In the genomic region with DNA sequence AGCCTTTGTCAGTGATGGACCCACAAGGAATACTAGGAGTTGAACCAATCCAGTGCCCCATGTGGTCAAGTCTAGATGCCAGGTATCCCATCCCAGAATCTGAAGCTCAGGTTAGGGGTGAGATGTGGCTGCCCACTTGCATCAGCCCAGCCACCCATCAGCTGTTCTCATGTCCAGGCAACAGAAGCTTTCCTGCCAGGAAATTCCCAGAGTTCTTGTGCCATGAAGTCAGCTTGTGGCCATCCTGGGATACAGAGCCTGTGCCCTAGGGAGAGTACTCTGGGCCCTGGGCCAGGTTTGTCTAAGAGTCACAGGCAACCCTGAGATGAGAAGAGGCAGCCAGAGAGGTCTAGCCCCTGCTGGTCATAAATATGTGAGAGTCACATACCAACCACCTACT, we compare ENCODE assay signal across 10 mouse cellular contexts. TPM values are rescaled to one million over a fixed set of nuclear protein-coding genes. Genes with fewer than 3 reads are reported as not detected.
DNase-seq lines count a peak whose midpoint lies in the region; ATAC-seq and TF ChIP-seq lines count a peak whose summit lies in the region.
"Had no signal": no experiment of that assay in that cellular context is flagged by ENCODE, and none has a peak within 500 bp of the region (broad histone marks: within the 10 kb centered on the region; RNA-seq: fewer than 3 reads in every experiment).

No protein-coding gene starts in this region.

- DNase-seq in fibroblast of lung, adult 2 months (ENCODE audit: low read depth) = peak; percentile 61
- peak; percentile 84 for DNase-seq in lung, postnatal 36 days
- DNase-seq in thymus, adult 2 months = no peak
- no peak for DNase-seq in layer of hippocampus, adult 2 months (ENCODE audit: low spot score in 2 of 2)
- DNase-seq in left cerebral cortex, postnatal 4 days = no peak
- DNase-seq: right cerebral cortex, postnatal 25 days had no signal

- H3K9ac ChIP-seq in intestine, embryonic 15.5 days = no peak overlapping the region

- H3K4me1 ChIP-seq in megakaryocyte, embryonic 14.5 days = peaks cover 85% of the 10 kb centered on the region
- H3K4me1 ChIP-seq in intestine, embryonic 15.5 days (replicated peaks) = peaks cover 25% of the 10 kb centered on the region
- H3K4me1 ChIP-seq in thymus, adult 2 months (replicated peaks; ENCODE audit: control insufficient read depth, insufficient read depth, low read length) = peaks cover 9% of the 10 kb centered on the region; the same call in 1 of the 2 replicates

- H3K4me2 ChIP-seq in intestine, embryonic 15.5 days (replicated peaks) = 0 out of 2 replicates have a peak overlapping the region, but pooled peaks have one; percentile 0
- H3K4me2 ChIP-seq: midbrain, embryonic 11.5 days had no signal

- peak overlapping the region; percentile 95 for H3K4me3 ChIP-seq in megakaryocyte, embryonic 14.5 days (replicated peaks)
- no peak overlapping the region for H3K4me3 ChIP-seq in intestine, embryonic 15.5 days (replicated peaks)
- H3K4me3 ChIP-seq in thymus, adult 2 months (ENCODE audit: control insufficient read depth, insufficient read depth, low read length) = no peak overlapping the region
- no peak overlapping the region for H3K4me3 ChIP-seq in layer of hippocampus, adult 2 months

- H3K27me3 ChIP-seq in megakaryocyte, embryonic 14.5 days (replicated peaks) = peaks cover 48% of the 10 kb centered on the region
- no peaks in the 10 kb centered on the region for H3K27me3 ChIP-seq in intestine, embryonic 15.5 days (replicated peaks)
- H3K27me3 ChIP-seq in thymus, adult 2 months (ENCODE audit: control insufficient read depth, insufficient read depth, low read length) = no peaks in the 10 kb centered on the region; the same call in 1 of the 2 replicates

- intact Hi-C loops in left cerebral cortex, postnatal 4 days (cut with DNase I) = no loop called here

- TF ChIP-seq CTCF in thymus, adult 2 months (IDR thresholded peaks at IDR 0.05; ENCODE audit: borderline replicate concordance, control insufficient read depth, extremely low read depth, insufficient read depth, low read length, poor library complexity) = no peak
- TF ChIP-seq CTCF in layer of hippocampus, adult 2 months (conservative IDR thresholded peaks at IDR 0.05) = no peak

- H3K9me3 ChIP-seq in megakaryocyte, embryonic 14.5 days = no peaks in the 10 kb centered on the region
- H3K9me3 ChIP-seq in intestine, embryonic 15.5 days = no peaks in the 10 kb centered on the region

- no peak for TF ChIP-seq POLR2A in thymus, adult 2 months (IDR thresholded peaks at IDR 0.05; ENCODE audit: control insufficient read depth, extremely low read depth, insufficient read depth, low read length, poor library complexity)

- H3K36me3 ChIP-seq in megakaryocyte, embryonic 14.5 days (replicated peaks; ENCODE audit: low read length) = peaks cover 33% of the 10 kb centered on the region
- no peaks in the 10 kb centered on the region for H3K36me3 ChIP-seq in intestine, embryonic 15.5 days
- no peaks in the 10 kb centered on the region for H3K36me3 ChIP-seq in thymus, adult 2 months (ENCODE audit: control insufficient read depth, insufficient read depth, low read length)

- H3K27ac ChIP-seq in intestine, embryonic 15.5 days = no peak overlapping the region
- H3K27ac ChIP-seq in thymus, adult 2 months (ENCODE audit: control insufficient read depth, insufficient read depth, low read length) = no peak overlapping the region
- no peak overlapping the region for H3K27ac ChIP-seq in layer of hippocampus, adult 2 months

- no peak for ATAC-seq in megakaryocyte, adult 5-6 weeks (ENCODE audit: poor library complexity, severe bottlenecking)
- no peak for ATAC-seq in intestine, embryonic 15.5 days

RNA-seq across cellular contexts. Expression of gene Fads3, which starts 2.3 kb away (rescaled TPM):
- polyA plus RNA-seq in megakaryocyte, embryonic 14.5 days (2012; ENCODE audit: insufficient read depth, low replicate concordance) = 3.6 and 19.1 TPM in 2 replicates
- 0.76 and 0.91 TPM in 2 replicates for total RNA-seq in megakaryocyte, adult 5-6 weeks (2015)
- total RNA-seq in megakaryocyte, adult 5-6 weeks (2017) = 1.8 and 1.9 TPM in 2 replicates
- 15.1 and 16.3 TPM in 2 replicates for polyA plus RNA-seq in intestine, embryonic 15.5 days (2015; fragmentation: Nextera tagmentation; extraction: Ambion mirVana)
- polyA plus RNA-seq in thymus, adult 2 months (2012; rRNA removed) = 13.6 and 19.9 TPM in 2 replicates
- total RNA-seq in layer of hippocampus, adult 2 months (2021) = 10 to 100 TPM; 25.0 to 25.6 TPM
- total RNA-seq in left cerebral cortex, postnatal 4 days (2021) = 10 to 100 TPM; 52.8 to 60.4 TPM

RNA-seq across cellular contexts. Expression of gene Rab3il1, which starts 42.2 kb away (rescaled TPM):
- 2.0 and 8.8 TPM in 2 replicates for polyA plus RNA-seq in megakaryocyte, embryonic 14.5 days (2012; ENCODE audit: insufficient read depth, low replicate concordance)
- 3.1 and 5.6 TPM in 2 replicates for total RNA-seq in megakaryocyte, adult 5-6 weeks (2015)
- 7.1 and 11.8 TPM in 2 replicates for total RNA-seq in megakaryocyte, adult 5-6 weeks (2017)
- 34.7 and 35.0 TPM in 2 replicates for polyA plus RNA-seq in intestine, embryonic 15.5 days (2015; fragmentation: Nextera tagmentation; extraction: Ambion mirVana)
- polyA plus RNA-seq in thymus, adult 2 months (2012; rRNA removed) = 12.8 and 15.7 TPM in 2 replicates
- total RNA-seq in layer of hippocampus, adult 2 months (2021) = 10 to 100 TPM in 1 of 2 experiments, 1 to 10 TPM in 1; 9.7 to 10.4 TPM
- total RNA-seq in left cerebral cortex, postnatal 4 days (2021) = 10 to 100 TPM; 12.9 to 14.9 TPM

RNA-seq across cellular contexts. Expression of gene Best1, which starts 42.2 kb away (rescaled TPM):
- not detected in 2 replicates for polyA plus RNA-seq in megakaryocyte, embryonic 14.5 days (2012; ENCODE audit: insufficient read depth, low replicate concordance)
- not detected in 2 replicates for total RNA-seq in megakaryocyte, adult 5-6 weeks (2015)
- not detected in 2 replicates for total RNA-seq in megakaryocyte, adult 5-6 weeks (2017)
- 0.50 and 0.58 TPM in 2 replicates for polyA plus RNA-seq in intestine, embryonic 15.5 days (2015; fragmentation: Nextera tagmentation; extraction: Ambion mirVana)
- 0.31 and 0.33 TPM in 2 replicates for polyA plus RNA-seq in thymus, adult 2 months (2012; rRNA removed)
- 1 to 10 TPM; 1.2 to 1.5 TPM for total RNA-seq in layer of hippocampus, adult 2 months (2021)
- total RNA-seq in left cerebral cortex, postnatal 4 days (2021) = 1 to 10 TPM; 1.7 to 2.1 TPM

RNA-seq across cellular contexts. Expression of gene Fads2, which starts 57.9 kb away (rescaled TPM):
- 111 and 271 TPM in 2 replicates for polyA plus RNA-seq in megakaryocyte, embryonic 14.5 days (2012; ENCODE audit: insufficient read depth, low replicate concordance)
- 3.0 and 7.6 TPM in 2 replicates for total RNA-seq in megakaryocyte, adult 5-6 weeks (2015)
- 3.1 and 4.3 TPM in 2 replicates for total RNA-seq in megakaryocyte, adult 5-6 weeks (2017)
- polyA plus RNA-seq in intestine, embryonic 15.5 days (2015; fragmentation: Nextera tagmentation; extraction: Ambion mirVana) = 194 and 205 TPM in 2 replicates
- 36.3 and 45.6 TPM in 2 replicates for polyA plus RNA-seq in thymus, adult 2 months (2012; rRNA removed)
- 100 to 1,000 TPM; 147 to 152 TPM for total RNA-seq in layer of hippocampus, adult 2 months (2021)
- 100 to 1,000 TPM; 220 to 236 TPM for total RNA-seq in left cerebral cortex, postnatal 4 days (2021)

Comparison
In these comparisons a context has a peak if more than half of its experiments do, and no peak if none do; other contexts are left out.
1. DNase-seq: peak in fibroblast of lung, adult 2 months (single experiment) and lung, postnatal 36 days (single experiment); none in thymus, adult 2 months (single experiment), layer of hippocampus, adult 2 months (0 of 2) and left cerebral cortex, postnatal 4 days (single experiment).
2. RNA of gene Fads3, which starts 2.3 kb away (total RNA-seq): 52.8 to 60.4 TPM in left cerebral cortex, postnatal 4 days and 25.0 to 25.6 TPM in layer of hippocampus, adult 2 months; 0.76 to 1.9 TPM in megakaryocyte, adult 5-6 weeks; every median in the first group is over 4 times any median in the second.